Mouse (Mus musculus): ENCODE measurements around the gene Pou1f1. TPM values are rescaled to one million over a fixed set of nuclear protein-coding genes. Genes with fewer than 3 reads are reported as not detected.

The Pou1f1 gene
- polyA plus RNA-seq, 1 experiment from 2014 or later, result not detected

- Histone ChIP-seq H3K4me2 (no peak overlapping the region), H3K4me1 (no peaks in the 10 kb centered on the region), H3K4me3 (replicated peaks) (no peak overlapping the region), H3K27ac (no peak overlapping the region), H3K36me3 (peaks cover 17% of the 10 kb centered on the region; the same call in 1 of the 2 replicates), H3K9ac (no peak overlapping the region), H3K9me3 (no peaks in the 10 kb centered on the region), H3K27me3 (replicated peaks) (no peaks in the 10 kb centered on the region)
- whole genome bisulfite sequencing, result 75% methylated on average over 11 of the region's 11 CpGs
- ATAC-seq (ENCODE audit: insufficient read depth, low FRiP score, low read depth), result peak; percentile 39
Observed at GRCm38 (mm10) chr16:65543676-65544293, 23.5 kb downstream of the Pou1f1 start.

GRCm38 (mm10) chr16:65548960-65549359 is 28.6 kb downstream of the Pou1f1 start:
- no peak overlapping the region for H3K9ac ChIP-seq
- no peaks in the 10 kb centered on the region for H3K9me3 ChIP-seq
- peaks cover 7% of the 10 kb centered on the region; the same call in 1 of the 2 replicates for H3K36me3 ChIP-seq
- no peak overlapping the region for H3K4me2 ChIP-seq
- ATAC-seq (ENCODE audit: insufficient read depth, low FRiP score, low read depth), result no peak
- H3K27ac ChIP-seq, result no peak overlapping the region
- no peak overlapping the region for H3K4me3 ChIP-seq (replicated peaks)
- no peaks in the 10 kb centered on the region for H3K4me1 ChIP-seq
- no peaks in the 10 kb centered on the region for H3K27me3 ChIP-seq (replicated peaks)
- 66% methylated on average over 7 of the region's 7 CpGs for WGBS

GRCm38 (mm10) chr16:65550814-65551213 is 30.5 kb downstream of the Pou1f1 start:
- no peak overlapping the region for H3K4me2 ChIP-seq
- no peaks in the 10 kb centered on the region for H3K27me3 ChIP-seq (replicated peaks)
- no peak overlapping the region for H3K27ac ChIP-seq
- H3K9ac ChIP-seq, result no peak overlapping the region
- no peak overlapping the region for H3K4me3 ChIP-seq (replicated peaks)
- no peak for ATAC-seq (ENCODE audit: insufficient read depth, low FRiP score, low read depth)
- no peaks in the 10 kb centered on the region for H3K36me3 ChIP-seq
- no peaks in the 10 kb centered on the region for H3K9me3 ChIP-seq
- no peaks in the 10 kb centered on the region for H3K4me1 ChIP-seq
- 89% methylated on average over 13 of the region's 13 CpGs for WGBS

GRCm38 (mm10) chr16:65554267-65554666 is 34.0 kb downstream of the Pou1f1 start:
- ATAC-seq (ENCODE audit: insufficient read depth, low FRiP score, low read depth), result no peak
- no peaks in the 10 kb centered on the region for H3K9me3 ChIP-seq
- H3K9ac ChIP-seq, result no peak overlapping the region
- no peak overlapping the region for H3K4me2 ChIP-seq
- H3K27me3 ChIP-seq (replicated peaks), result no peaks in the 10 kb centered on the region
- H3K4me3 ChIP-seq (replicated peaks), result no peak overlapping the region
- peak overlapping the region; percentile 16; the same call in 1 of the 2 replicates for H3K27ac ChIP-seq
- no peaks in the 10 kb centered on the region for H3K36me3 ChIP-seq
- 0 out of 2 replicates have a peak, but pooled peaks cover 1% of the 10 kb centered on the region for H3K4me1 ChIP-seq
- WGBS, result 88% methylated on average over 5 of the region's 5 CpGs

GRCm38 (mm10) chr16:65557369-65557768 is 37.1 kb downstream of the Pou1f1 start:
- H3K4me3 ChIP-seq (replicated peaks), result no peak overlapping the region
- H3K9ac ChIP-seq, result no peak overlapping the region
- H3K36me3 ChIP-seq, result no peaks in the 10 kb centered on the region
- no peak overlapping the region for H3K4me2 ChIP-seq
- H3K27me3 ChIP-seq (replicated peaks), result no peaks in the 10 kb centered on the region
- ATAC-seq (ENCODE audit: insufficient read depth, low FRiP score, low read depth), result no peak
- WGBS, result 74% methylated on average over 5 of the region's 5 CpGs
- peaks cover 4% of the 10 kb centered on the region; the same call in 1 of the 2 replicates for H3K4me1 ChIP-seq
- no peak overlapping the region for H3K27ac ChIP-seq
- H3K9me3 ChIP-seq, result no peaks in the 10 kb centered on the region

GRCm38 (mm10) chr16:65559591-65559990 is 39.3 kb downstream of the Pou1f1 start:
- no peaks in the 10 kb centered on the region for H3K27me3 ChIP-seq (replicated peaks)
- WGBS, result 57% methylated on average over 2 of the region's 2 CpGs
- H3K4me2 ChIP-seq, result no peak overlapping the region
- no peaks in the 10 kb centered on the region for H3K9me3 ChIP-seq
- no peak overlapping the region for H3K4me3 ChIP-seq (replicated peaks)
- no peaks in the 10 kb centered on the region for H3K36me3 ChIP-seq
- no peak overlapping the region for H3K27ac ChIP-seq
- ATAC-seq (ENCODE audit: insufficient read depth, low FRiP score, low read depth), result 0 out of 2 replicates have a peak, but pooled peaks have one; percentile 15
- H3K4me1 ChIP-seq, result peaks cover 4% of the 10 kb centered on the region; the same call in 1 of the 2 replicates
- no peak overlapping the region for H3K9ac ChIP-seq

GRCm38 (mm10) chr16:65560996-65561962 is 41.0 kb downstream of the Pou1f1 start:
- Histone ChIP-seq H3K4me3 (replicated peaks) (peak overlapping the region; percentile 98), H3K27me3 (replicated peaks) (no peaks in the 10 kb centered on the region), H3K4me1 (peaks cover 4% of the 10 kb centered on the region; the same call in 1 of the 2 replicates), H3K27ac (peak overlapping the region; percentile 78; the same call in 1 of the 2 replicates), H3K4me2 (peak overlapping the region; percentile 74), H3K36me3 (no peaks in the 10 kb centered on the region), H3K9me3 (no peaks in the 10 kb centered on the region), H3K9ac (peak overlapping the region; percentile 97; the same call in 1 of the 2 replicates)
- 6% methylated on average over 8 of the region's 8 CpGs for WGBS
- ATAC-seq (ENCODE audit: insufficient read depth, low FRiP score, low read depth), result no peak

- H3K9me3 ChIP-seq, result no peaks in the 10 kb centered on the region
- no peaks in the 10 kb centered on the region for H3K36me3 ChIP-seq
- peak within 1 kb of the TSS; percentile 98 for H3K4me3 ChIP-seq (replicated peaks)
- peaks cover 4% of the 10 kb centered on the region; the same call in 1 of the 2 replicates for H3K4me1 ChIP-seq
- under 1% methylated on average over 68 of the region's 69 CpGs for WGBS
- H3K27me3 ChIP-seq (replicated peaks), result no peaks in the 10 kb centered on the region
- peak within 1 kb of the TSS; percentile 97 for H3K9ac ChIP-seq
- peak within 1 kb of the TSS; percentile 74 for H3K4me2 ChIP-seq
- ATAC-seq (ENCODE audit: insufficient read depth, low FRiP score, low read depth), result peak; percentile 88
- H3K27ac ChIP-seq, result peak within 1 kb of the TSS; percentile 78
Observed at GRCm38 (mm10) chr16:65561963-65562863, 41.9 kb downstream of the Pou1f1 start, which contains the start of gene Chmp2b. Gene Chmp2b, minus strand, starts transcription at chr16:65562726.

GRCm38 (mm10) chr16:65562864-65563206 is 42.5 kb downstream of the Pou1f1 start:
- Histone ChIP-seq H3K4me3 (replicated peaks) (peak overlapping the region; percentile 98), H3K27ac (no peak overlapping the region), H3K27me3 (replicated peaks) (no peaks in the 10 kb centered on the region), H3K4me2 (peak overlapping the region; percentile 74), H3K4me1 (peaks cover 4% of the 10 kb centered on the region; the same call in 1 of the 2 replicates), H3K36me3 (no peaks in the 10 kb centered on the region), H3K9me3 (no peaks in the 10 kb centered on the region), H3K9ac (peak overlapping the region; percentile 97; the same call in 1 of the 2 replicates)
- under 1% methylated on average over 10 of the region's 10 CpGs for WGBS
- ATAC-seq (ENCODE audit: insufficient read depth, low FRiP score, low read depth), result peak; percentile 45

DNA sequence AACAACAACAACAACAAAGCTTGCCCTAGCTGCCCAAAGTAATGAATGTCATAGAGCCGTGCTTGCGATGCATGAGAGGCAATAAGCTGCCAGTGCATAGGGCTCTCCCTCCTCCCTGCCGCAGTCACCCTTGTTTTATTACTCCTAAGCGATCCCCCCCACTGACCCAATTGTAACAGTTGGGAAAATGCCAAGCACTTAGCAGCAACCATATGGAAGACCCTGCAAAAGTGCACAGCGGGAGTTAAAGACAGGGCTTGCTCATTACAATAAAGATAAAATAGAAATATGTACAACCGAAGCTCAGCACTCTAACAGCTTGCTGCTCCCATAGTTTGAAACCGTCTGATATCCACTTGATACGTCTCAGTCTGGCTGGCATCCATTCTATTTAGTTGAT is 44.0 kb downstream of the Pou1f1 start:
- no peak overlapping the region for H3K4me3 ChIP-seq (replicated peaks)
- peaks cover 3% of the 10 kb centered on the region; the same call in 1 of the 2 replicates for H3K4me1 ChIP-seq
- no peaks in the 10 kb centered on the region for H3K9me3 ChIP-seq
- no peak for ATAC-seq (ENCODE audit: insufficient read depth, low FRiP score, low read depth)
- no peaks in the 10 kb centered on the region for H3K36me3 ChIP-seq
- H3K27me3 ChIP-seq (replicated peaks), result no peaks in the 10 kb centered on the region
- 63% methylated on average over 8 of the region's 8 CpGs for WGBS
- no peak overlapping the region for H3K4me2 ChIP-seq
- H3K9ac ChIP-seq, result no peak overlapping the region
- H3K27ac ChIP-seq, result no peak overlapping the region

DNA sequence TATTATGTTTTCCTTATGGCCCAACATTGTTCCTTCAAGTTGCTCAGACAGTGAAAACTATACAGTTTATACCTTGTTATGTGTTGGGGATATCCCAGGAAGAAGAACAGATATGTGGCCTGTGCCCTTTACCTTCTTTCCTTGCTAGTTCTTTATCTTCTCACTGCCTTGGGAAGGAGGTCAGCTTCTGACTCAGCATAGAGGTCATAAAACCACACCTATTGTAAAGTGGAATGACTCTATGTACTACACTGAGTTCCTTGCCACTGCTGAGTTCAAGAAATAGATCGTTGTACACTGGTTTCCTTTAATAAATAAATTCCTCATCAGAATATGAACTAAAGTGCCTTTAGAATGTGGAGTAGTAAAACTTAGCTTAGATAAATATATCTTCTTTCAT is 44.6 kb downstream of the Pou1f1 start:
- no peak for ATAC-seq (ENCODE audit: insufficient read depth, low FRiP score, low read depth)
- peaks cover 2% of the 10 kb centered on the region; the same call in 1 of the 2 replicates for H3K4me1 ChIP-seq
- WGBS, result 84% methylated on average over 1 of the region's 1 CpGs
- H3K9ac ChIP-seq, result no peak overlapping the region
- H3K4me3 ChIP-seq (replicated peaks), result no peak overlapping the region
- H3K27me3 ChIP-seq (replicated peaks), result no peaks in the 10 kb centered on the region
- no peaks in the 10 kb centered on the region for H3K9me3 ChIP-seq
- no peak overlapping the region for H3K4me2 ChIP-seq
- no peak overlapping the region for H3K27ac ChIP-seq
- H3K36me3 ChIP-seq, result no peaks in the 10 kb centered on the region
